Mouse (Mus musculus) kidney, postnatal 10 days (tissue): ENCODE measurements around the gene Hist1h3a.

Experiments used
- DNase-seq: peaks from one replicate; pipeline ENCODE4 v3.0.0; 2021; ENCODE audit warnings: mixed read lengths

Gene Hist1h3a

GRCm38 (mm10) chr13:23740910-23741309 is 21.3 kb downstream of the Hist1h3a start:
- DNase-seq, result no peak

GRCm38 (mm10) chr13:23740256-23740840 is 21.8 kb downstream of the Hist1h3a start:
- no peak for DNase-seq

GRCm38 (mm10) chr13:23739922-23740252 is 22.3 kb downstream of the Hist1h3a start:
- no peak for DNase-seq

- DNase-seq, result peak; percentile 95
Observed at GRCm38 (mm10) chr13:23739069-23739921, 22.9 kb downstream of the Hist1h3a start.

- DNase-seq, result peak; percentile 93
Observed at GRCm38 (mm10) chr13:23738677-23739068, 23.5 kb downstream of the Hist1h3a start, which contains the start of gene Hist1h1c. TSS of gene Hist1h1c (plus strand) at chr13:23738808.

- peak; percentile 44 for DNase-seq
Observed at GRCm38 (mm10) chr13:23738041-23738440, 24.1 kb downstream of the Hist1h3a start.

- no peak for DNase-seq
Observed at GRCm38 (mm10) chr13:23737091-23737490, 25.1 kb downstream of the Hist1h3a start.

GRCm38 (mm10) chr13:23732156-23732804 is 29.9 kb downstream of the Hist1h3a start:
- DNase-seq, result peak; percentile 43

- peak; percentile 59 for DNase-seq
Observed at GRCm38 (mm10) chr13:23730479-23730878, 31.7 kb downstream of the Hist1h3a start.

GRCm38 (mm10) chr13:23729706-23730105 is 32.5 kb downstream of the Hist1h3a start:
- DNase-seq, result no peak

GRCm38 (mm10) chr13:23729192-23729525 is 33.0 kb downstream of the Hist1h3a start:
- peak; percentile 2 for DNase-seq

GRCm38 (mm10) chr13:23728472-23729191 is 33.6 kb downstream of the Hist1h3a start:
- DNase-seq, result peak; percentile 3

- DNase-seq, result peak; percentile 0
Observed at GRCm38 (mm10) chr13:23725213-23725612, 37.0 kb downstream of the Hist1h3a start.

GRCm38 (mm10) chr13:23724239-23724638 is 37.9 kb downstream of the Hist1h3a start:
- DNase-seq, result peak; percentile 2

- DNase-seq, result peak; percentile 4
Observed at GRCm38 (mm10) chr13:23717593-23718245, 44.5 kb downstream of the Hist1h3a start.

GRCm38 (mm10) chr13:23717176-23717575 is 45.0 kb downstream of the Hist1h3a start:
- peak; percentile 2 for DNase-seq

GRCm38 (mm10) chr13:23716261-23717042 is 45.7 kb downstream of the Hist1h3a start:
- peak; percentile 1 for DNase-seq
